In genomic region chr5:110635951-110636707, GRCm38 (mm10) we compare ENCODE assay signal across 9 mouse cellular contexts. TPM values are rescaled to one million over a fixed set of nuclear protein-coding genes. Genes with fewer than 3 reads are reported as not detected.
A peak's percentile ranks its signal among the peaks of the same experiment; 100 is the strongest.
DNase-seq lines count a peak whose midpoint lies in the region; ATAC-seq lines count a peak whose summit lies in the region.
"Had no signal": no experiment of that assay in that cellular context is flagged by ENCODE, and none has a peak within 500 bp of the region (broad histone marks: within the 10 kb centered on the region; RNA-seq: fewer than 3 reads in every experiment).

No protein-coding gene starts in this region.

- no peak overlapping the region for H3K27ac ChIP-seq in midbrain, embryonic 13.5 days
- H3K27ac ChIP-seq: limb, embryonic 12.5 days; stomach, embryonic 15.5 days had no signal

- no peaks in the 10 kb centered on the region for H3K36me3 ChIP-seq in midbrain, embryonic 13.5 days
- H3K36me3 ChIP-seq: limb, embryonic 12.5 days; stomach, embryonic 15.5 days had no signal

- no peaks in the 10 kb centered on the region for H3K4me1 ChIP-seq in midbrain, embryonic 13.5 days (replicated peaks)
- H3K4me1 ChIP-seq: limb, embryonic 12.5 days; stomach, embryonic 15.5 days had no signal

- H3K27me3 ChIP-seq in midbrain, embryonic 13.5 days: no peaks in the 10 kb centered on the region
- H3K27me3 ChIP-seq: limb, embryonic 12.5 days; stomach, embryonic 15.5 days had no signal

- H3K9me3 ChIP-seq in midbrain, embryonic 13.5 days: no peaks in the 10 kb centered on the region
- H3K9me3 ChIP-seq: limb, embryonic 12.5 days; stomach, embryonic 15.5 days had no signal

- no peak overlapping the region for H3K9ac ChIP-seq in midbrain, embryonic 13.5 days (replicated peaks)
- H3K9ac ChIP-seq: limb, embryonic 12.5 days; stomach, embryonic 15.5 days had no signal

- no peak overlapping the region for H3K4me3 ChIP-seq in midbrain, embryonic 13.5 days (replicated peaks)
- H3K4me3 ChIP-seq: limb, embryonic 12.5 days; stomach, embryonic 15.5 days had no signal

- ATAC-seq in midbrain, embryonic 13.5 days: peak; percentile 69; the same call in 1 of the 2 replicates

- WGBS in midbrain, embryonic 13.5 days: 42% methylated on average over 6 of the region's 6 CpGs

- no peak overlapping the region for H3K4me2 ChIP-seq in midbrain, embryonic 13.5 days (replicated peaks)
- H3K4me2 ChIP-seq: limb, embryonic 12.5 days; stomach, embryonic 15.5 days had no signal

- DNase-seq in left cerebral cortex, postnatal 14 days (ENCODE audit: low spot score in 2 of 2): peak; percentile 37 to 40
- DNase-seq in left cerebral cortex, postnatal 4 days: no peak
- peak; percentile 25 for DNase-seq in R1 (ENCODE audit: low read depth, low spot score)
- peak; percentile 18 for DNase-seq in fibroblast of lung, adult 2 months (ENCODE audit: low read depth)
- DNase-seq in frontal cortex, postnatal 25 days (ENCODE audit: low spot score in 2 of 2): no peak
- no peak for DNase-seq in kidney, adult 11 months

- intact Hi-C loops in left cerebral cortex, postnatal 14 days (cut with DNase I): loop anchor here (1.0 to 5.0 kb wide), 2 partner anchors 143 to 279 kb away; no protein-coding TSS in a partner anchor
- intact Hi-C loops in left cerebral cortex, postnatal 4 days (cut with DNase I): loop anchor here (2.0 to 5.0 kb wide), 2 partner anchors 141 to 279 kb away; no protein-coding TSS in a partner anchor

RNA-seq across cellular contexts. Expression of gene Noc4l, which starts 17.1 kb away (rescaled TPM):
- total RNA-seq in left cerebral cortex, postnatal 14 days (2021): 10 to 100 TPM; 26.6 to 26.8 TPM
- 10 to 100 TPM; 35.2 to 47.0 TPM for total RNA-seq in left cerebral cortex, postnatal 4 days (2021)
- polyA plus RNA-seq in midbrain, embryonic 13.5 days (2015; fragmentation: Nextera tagmentation; extraction: Ambion mirVana): 42.6 and 43.2 TPM in 2 replicates

RNA-seq across cellular contexts. Expression of gene Ddx51, which starts 17.1 kb away (rescaled TPM):
- total RNA-seq in left cerebral cortex, postnatal 14 days (2021): 10 to 100 TPM; 23.1 to 26.2 TPM
- 10 to 100 TPM; 28.0 to 32.5 TPM for total RNA-seq in left cerebral cortex, postnatal 4 days (2021)
- polyA plus RNA-seq in midbrain, embryonic 13.5 days (2015; fragmentation: Nextera tagmentation; extraction: Ambion mirVana): 16.4 and 19.8 TPM in 2 replicates

Comparison
In these comparisons a context has a peak if more than half of its experiments do, and no peak if none do; other contexts are left out.
1. DNase-seq: peak in left cerebral cortex, postnatal 14 days (2 of 2), R1 (single experiment) and fibroblast of lung, adult 2 months (single experiment); none in left cerebral cortex, postnatal 4 days (single experiment), frontal cortex, postnatal 25 days (0 of 2) and kidney, adult 11 months (single experiment).